16 mouse cellular contexts compared by ENCODE assay signal in the genomic region with DNA sequence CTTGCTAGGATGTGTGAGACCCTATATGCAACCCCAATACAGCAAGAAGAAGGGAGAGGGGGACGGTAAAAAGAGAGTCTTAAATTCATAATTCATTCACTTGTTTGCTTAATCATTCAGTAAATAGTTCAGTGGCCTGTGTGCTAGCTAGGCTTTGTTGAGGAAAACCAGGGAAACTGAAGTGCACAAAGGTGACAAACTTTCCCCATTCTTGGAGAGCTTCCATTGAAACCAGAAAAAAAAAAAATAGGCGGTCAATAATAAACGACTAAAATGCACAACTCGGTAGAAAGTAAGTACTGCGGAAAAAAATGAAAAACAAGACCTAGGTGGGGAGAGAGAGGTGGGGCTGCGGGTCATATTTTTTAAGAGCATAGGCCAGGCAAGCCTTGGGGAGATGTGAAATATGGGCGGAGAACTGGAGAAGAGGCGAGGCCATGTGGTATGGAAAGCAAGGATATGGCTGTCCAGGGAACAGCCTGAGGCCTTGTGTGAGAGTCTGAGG.
"Had no signal": no experiment of that assay in that cellular context is flagged by ENCODE, and none has a peak within 500 bp of the region (broad histone marks: within the 10 kb centered on the region; RNA-seq: fewer than 3 reads in every experiment).

No protein-coding gene starts in this region.

- H3K27ac ChIP-seq: kidney, embryonic 15.5 days; layer of hippocampus, adult 2 months; liver, embryonic 13.5 days; midbrain, embryonic 10.5 days; midbrain, embryonic 13.5 days; neural tube, embryonic 13.5 days had no signal

- H3K9me3 ChIP-seq: intestine, embryonic 15.5 days; kidney, embryonic 15.5 days; liver, embryonic 13.5 days; midbrain, embryonic 10.5 days; midbrain, embryonic 13.5 days; neural tube, embryonic 13.5 days had no signal

- DNase-seq: kidney, adult 18-20 months; kidney, postnatal 10 days; liver, embryonic 13.5 days; lung, adult 2 months; retina, postnatal 1 day; right cerebral cortex, postnatal 25 days had no signal

- H3K9ac ChIP-seq: intestine, embryonic 15.5 days; kidney, embryonic 15.5 days; liver, embryonic 13.5 days; midbrain, embryonic 13.5 days; neural tube, embryonic 13.5 days had no signal

- ATAC-seq: hindbrain, embryonic 16.5 days; intestine, embryonic 15.5 days; midbrain, embryonic 13.5 days; midbrain, embryonic 16.5 days had no signal

- H3K4me3 ChIP-seq: intestine, embryonic 15.5 days; kidney, embryonic 15.5 days; layer of hippocampus, adult 2 months; liver, embryonic 13.5 days; megakaryocyte, embryonic 14.5 days; midbrain, embryonic 10.5 days; midbrain, embryonic 13.5 days; myocyte; neural tube, embryonic 13.5 days had no signal

- H3K4me1 ChIP-seq: midbrain, embryonic 13.5 days had no signal

- H3K27me3 ChIP-seq: intestine, embryonic 15.5 days; kidney, embryonic 15.5 days; liver, embryonic 13.5 days; megakaryocyte, embryonic 14.5 days had no signal

- H3K4me2 ChIP-seq: kidney, embryonic 15.5 days; liver, embryonic 13.5 days; midbrain, embryonic 13.5 days; neural tube, embryonic 13.5 days had no signal

- H3K36me3 ChIP-seq: intestine, embryonic 15.5 days; kidney, embryonic 15.5 days; liver, embryonic 13.5 days; midbrain, embryonic 10.5 days; midbrain, embryonic 13.5 days; neural tube, embryonic 13.5 days had no signal
